Mouse (Mus musculus): ENCODE data around the gene Hivep2. TPM values are rescaled to one million over a fixed set of nuclear protein-coding genes. Genes with fewer than 3 reads are reported as not detected.

The Hivep2 gene
- polyA plus RNA-seq (2014; fragmentation: Illumina TruSeq; extraction: RNeasy Lipid Tissue Mini Kit (QIAGEN cat#74804); ENCODE audit: low replicate concordance), result 6.9 TPM

GRCm38 (mm10) chr10:13965974-13966829 lies at the start of gene Hivep2:
Gene Hivep2, plus strand, starts transcription at chr10:13966075.

Other genes with a start within 250 kb of the Hivep2 start
- gene Aig1, start 97.1 kb upstream of the Hivep2 start, polyA plus RNA-seq (2014; fragmentation: Illumina TruSeq; extraction: RNeasy Lipid Tissue Mini Kit (QIAGEN cat#74804); ENCODE audit: low replicate concordance), result 93.5 TPM

All from small intestine, adult 10 weeks (tissue).